Mouse (Mus musculus) embryonic facial prominence, embryonic 12.5 days (tissue): Measurements from ENCODE around the gene Zdhhc5. TPM values are rescaled to one million over a fixed set of nuclear protein-coding genes. Genes with fewer than 3 reads are reported as not detected.
A peak's percentile ranks its signal among the peaks of the same experiment; 100 is the strongest.

ENCODE experiments used
- ATAC-seq: fragments of 200-750 bp; cut with Nextera tagmentation; 2 replicates; pipeline ENCODE4 v1.8.0; 2017; ENCODE audit not compliant: insufficient number of reproducible peaks, insufficient read depth, low FRiP score, low TSS enrichment
- H3K27ac ChIP-seq: fragments of 300-500 bp; sonication (generic); 2 replicates; pipeline ENCODE4 v1.5.1; 2016; ENCODE audit warnings: mild to moderate bottlenecking
- H3K27me3 ChIP-seq: fragments of 300-500 bp; sonication (generic); 2 replicates; pipeline ENCODE4 v1.6.1; 2016; ENCODE audit warnings: mild to moderate bottlenecking, moderate library complexity
- H3K36me3 ChIP-seq: fragments of 300-500 bp; sonication (generic); 2 replicates; pipeline ENCODE4 v1.6.1; 2016; ENCODE audit warnings: mild to moderate bottlenecking
- H3K4me1 ChIP-seq: fragments of 300-500 bp; sonication (generic); 2 replicates; pipeline ENCODE4 v1.6.1; 2016
- H3K4me2 ChIP-seq: fragments of 300-500 bp; sonication (generic); replicated peaks from 2 replicates; pipeline ENCODE4 v1.6.1; 2016; ENCODE audit warnings: mild to moderate bottlenecking, moderate library complexity
- H3K4me3 ChIP-seq: fragments of 300-500 bp; sonication (generic); 2 replicates; pipeline ENCODE4 v1.5.1; 2016; ENCODE audit warnings: mild to moderate bottlenecking
- H3K9ac ChIP-seq: fragments of 300-500 bp; sonication (generic); 2 replicates; pipeline ENCODE4 v1.6.1; 2016; ENCODE audit warnings: mild to moderate bottlenecking, moderate library complexity
- H3K9me3 ChIP-seq: fragments of 300-500 bp; sonication (generic); 2 replicates; pipeline ENCODE4 v1.6.1; 2016; ENCODE audit warnings: mild to moderate bottlenecking, moderate library complexity
- WGBS: fragments of 180-500 bp; shearing (Covaris S2); methylation state at CpG from one replicate; pipeline ENCODE4 v1.1.7; 2016; 5-methylcytosine and 5-hydroxymethylcytosine counted together
- polyA plus RNA-seq: library from polyadenylated mRNA; unstranded; fragments of >200 nt; fragmentation: Nextera tagmentation; extraction: Ambion mirVana; gene quantifications from 2 replicates; pipeline ENCODE4 v1.2.1, GENCODE M21; 2016

The Zdhhc5 gene
- 31.2 and 33.9 TPM in 2 replicates for polyA plus RNA-seq

DNA sequence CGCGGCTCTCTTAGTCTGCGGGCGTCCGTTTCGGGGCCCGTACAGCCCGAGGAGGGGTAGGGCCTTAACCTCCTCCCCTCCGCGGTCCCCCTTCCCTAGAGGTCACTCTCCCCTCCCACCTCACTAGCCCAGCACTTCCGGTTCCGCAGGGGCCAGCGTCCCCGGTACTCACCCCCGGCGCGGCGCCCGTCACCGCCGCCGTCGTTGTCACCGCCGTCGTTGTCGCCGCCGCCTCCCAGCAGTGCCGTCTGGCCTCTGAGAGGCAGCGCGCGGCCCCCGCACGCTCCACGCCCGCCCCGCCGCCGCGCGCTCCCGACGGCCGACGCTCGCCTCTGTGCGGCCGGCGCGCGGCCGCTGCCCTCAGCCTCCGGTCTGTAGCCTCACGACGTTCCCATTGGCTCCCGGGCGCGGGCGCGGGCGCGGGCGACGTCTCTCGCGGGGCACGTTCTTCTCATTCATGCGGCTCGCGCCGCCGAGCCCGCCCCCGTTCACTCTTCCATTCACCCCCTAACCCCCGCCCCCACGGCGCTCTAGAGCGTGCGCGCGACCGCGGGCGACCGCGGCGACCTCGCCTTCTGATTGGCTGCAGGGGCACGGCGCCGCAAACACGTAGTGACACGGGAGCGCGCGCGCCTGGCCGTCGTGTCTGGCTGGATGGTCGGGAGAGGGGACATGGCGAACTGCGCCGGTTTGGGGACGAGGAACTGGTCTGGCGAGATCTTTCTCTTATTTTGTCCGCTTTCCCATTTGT is at the start of gene Zdhhc5:
Gene Zdhhc5 (minus strand): TSS at position 370 of the 751 bp plus-strand sequence.
- H3K4me1 ChIP-seq = peaks cover 10% of the 10 kb centered on the region
- under 1% methylated on average over 106 of the region's 107 CpGs for WGBS
- no peaks in the 10 kb centered on the region for H3K27me3 ChIP-seq
- H3K36me3 ChIP-seq = peaks cover 11% of the 10 kb centered on the region
- peak within 1 kb of the TSS; percentile 96 for H3K27ac ChIP-seq
- peak within 1 kb of the TSS; percentile 96 for H3K4me3 ChIP-seq
- H3K4me2 ChIP-seq = peak within 1 kb of the TSS; percentile 75
- peak; percentile 95 for ATAC-seq
- H3K9me3 ChIP-seq = no peaks in the 10 kb centered on the region
- peak within 1 kb of the TSS; percentile 88 for H3K9ac ChIP-seq

DNA sequence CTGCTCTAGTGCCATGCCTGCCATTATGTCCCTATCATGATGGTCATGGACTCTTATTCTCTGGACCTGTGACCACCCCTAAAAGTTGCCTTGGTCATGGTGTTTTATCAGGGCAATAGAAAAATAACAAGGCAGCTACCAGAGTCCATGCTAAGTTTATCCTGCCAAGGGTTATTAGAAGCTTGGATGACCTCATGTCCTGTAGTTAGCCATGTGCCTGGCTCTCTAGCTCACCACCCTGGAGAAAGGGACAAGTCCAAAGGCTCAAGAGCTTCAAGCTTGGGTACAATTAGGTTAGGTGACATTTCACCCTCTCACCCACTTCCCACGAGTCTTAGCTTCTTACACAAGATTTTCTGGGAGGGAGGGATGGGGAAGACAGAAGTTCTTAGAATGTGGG is 47.8 kb upstream of the Zdhhc5 start:
- no peaks in the 10 kb centered on the region for H3K4me1 ChIP-seq
- no peak overlapping the region for H3K9ac ChIP-seq
- no peaks in the 10 kb centered on the region for H3K9me3 ChIP-seq
- no peak overlapping the region for H3K4me3 ChIP-seq
- WGBS = 52% methylated on average over 1 of the region's 1 CpGs
- no peak overlapping the region for H3K4me2 ChIP-seq
- ATAC-seq = no peak
- H3K36me3 ChIP-seq = no peaks in the 10 kb centered on the region
- H3K27me3 ChIP-seq = no peaks in the 10 kb centered on the region
- H3K27ac ChIP-seq = no peak overlapping the region

DNA sequence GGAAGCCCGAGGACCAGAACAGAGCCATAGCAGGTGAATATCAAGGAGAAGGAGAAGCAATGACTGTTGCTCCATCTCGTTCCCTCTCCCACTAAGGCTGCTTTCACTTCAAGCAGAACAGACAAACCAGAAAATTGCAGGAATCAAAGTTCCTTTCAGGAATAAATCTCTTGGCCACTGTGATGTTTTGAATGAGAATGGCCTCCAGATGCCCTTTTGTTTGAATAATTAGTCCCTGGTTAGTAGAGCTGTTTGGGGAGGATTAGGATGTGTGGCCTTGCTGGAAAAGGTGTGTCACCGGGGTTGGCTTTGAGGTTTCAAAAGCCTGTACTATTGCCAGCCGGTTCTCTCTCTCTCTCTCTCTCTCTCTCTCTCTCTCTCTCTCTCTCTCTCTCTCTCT is 47.3 kb upstream of the Zdhhc5 start:
- 27% methylated on average over 4 of the region's 4 CpGs for WGBS
- Histone ChIP-seq H3K9me3 (no peaks in the 10 kb centered on the region), H3K27me3 (no peaks in the 10 kb centered on the region), H3K36me3 (no peaks in the 10 kb centered on the region), H3K9ac (no peak overlapping the region), H3K4me2 (no peak overlapping the region), H3K4me1 (no peaks in the 10 kb centered on the region), H3K4me3 (no peak overlapping the region), H3K27ac (no peak overlapping the region)
- ATAC-seq = no peak

DNA sequence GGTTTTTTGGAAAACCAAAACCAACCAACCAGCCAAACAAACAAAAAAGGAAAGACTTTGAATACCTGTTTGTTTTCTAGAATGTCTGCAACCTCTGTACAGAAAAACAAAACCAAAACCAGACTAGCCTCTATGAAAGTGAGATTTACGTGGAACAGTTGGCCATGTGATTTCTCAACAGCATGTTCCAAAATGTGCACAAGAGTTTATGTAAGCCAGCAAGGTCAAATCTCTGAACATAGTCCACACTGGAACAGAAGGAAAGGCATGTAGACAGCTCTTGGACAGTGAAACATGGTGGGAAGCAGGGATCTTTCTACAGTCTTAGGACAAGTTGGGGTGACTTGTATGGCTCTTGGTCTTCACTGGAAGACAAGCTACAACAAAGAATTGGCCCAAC is 46.9 kb upstream of the Zdhhc5 start:
- no peaks in the 10 kb centered on the region for H3K36me3 ChIP-seq
- H3K27ac ChIP-seq = no peak overlapping the region
- H3K9ac ChIP-seq = no peak overlapping the region
- no peak overlapping the region for H3K4me3 ChIP-seq
- no peak overlapping the region for H3K4me2 ChIP-seq
- no peaks in the 10 kb centered on the region for H3K4me1 ChIP-seq
- H3K27me3 ChIP-seq = no peaks in the 10 kb centered on the region
- no peak for ATAC-seq
- no peaks in the 10 kb centered on the region for H3K9me3 ChIP-seq
- WGBS = 80% methylated on average over 1 of the region's 1 CpGs

DNA sequence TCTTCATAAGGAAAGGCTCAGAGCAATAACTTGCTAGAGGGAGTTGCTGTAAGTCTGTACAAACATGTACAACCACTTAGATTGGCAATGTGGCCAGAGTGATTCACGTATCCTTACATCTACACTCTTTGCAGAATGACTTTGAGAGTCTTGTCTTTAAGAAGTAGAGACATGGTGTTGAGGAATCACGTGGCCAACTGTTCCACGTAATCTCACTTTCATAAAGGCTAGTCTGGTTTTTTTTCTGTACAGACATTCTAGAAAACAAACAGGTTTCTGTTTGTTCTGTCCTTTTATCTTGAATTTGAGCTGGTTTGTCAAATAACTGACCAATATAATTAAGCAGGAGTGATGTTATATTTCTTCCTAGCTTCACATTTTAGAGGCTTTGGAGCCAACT is 46.3 kb upstream of the Zdhhc5 start:
- Histone ChIP-seq H3K4me1 (no peaks in the 10 kb centered on the region), H3K36me3 (no peaks in the 10 kb centered on the region), H3K27ac (no peak overlapping the region), H3K9me3 (no peaks in the 10 kb centered on the region), H3K4me3 (no peak overlapping the region), H3K4me2 (no peak overlapping the region), H3K9ac (no peak overlapping the region), H3K27me3 (no peaks in the 10 kb centered on the region)
- no peak for ATAC-seq
- 83% methylated on average over 3 of the region's 3 CpGs for WGBS

DNA sequence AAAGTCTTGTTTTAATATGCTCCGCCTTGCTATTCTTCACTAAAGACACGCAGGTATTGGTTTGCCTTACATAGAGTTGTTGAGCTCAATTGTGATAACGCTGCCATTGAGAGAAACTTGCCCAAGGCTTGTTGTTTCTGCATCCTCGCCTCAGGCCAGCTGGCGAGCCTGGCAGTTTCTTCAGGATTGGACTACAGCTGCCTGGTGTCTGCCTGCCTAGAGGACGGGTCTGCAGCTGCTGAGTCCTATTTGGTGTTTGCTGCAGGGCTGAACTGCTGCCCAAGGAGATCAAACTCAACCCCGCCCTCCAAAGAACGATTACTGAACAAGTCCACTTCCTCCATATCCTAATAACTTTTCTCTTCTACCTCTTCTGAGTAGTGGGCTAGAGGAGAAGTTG is 45.8 kb upstream of the Zdhhc5 start:
- Histone ChIP-seq H3K27ac (no peak overlapping the region), H3K27me3 (no peaks in the 10 kb centered on the region), H3K4me3 (no peak overlapping the region), H3K4me1 (no peaks in the 10 kb centered on the region), H3K4me2 (no peak overlapping the region), H3K9me3 (no peaks in the 10 kb centered on the region), H3K36me3 (no peaks in the 10 kb centered on the region), H3K9ac (no peak overlapping the region)
- no peak for ATAC-seq
- WGBS = 65% methylated on average over 8 of the region's 8 CpGs

DNA sequence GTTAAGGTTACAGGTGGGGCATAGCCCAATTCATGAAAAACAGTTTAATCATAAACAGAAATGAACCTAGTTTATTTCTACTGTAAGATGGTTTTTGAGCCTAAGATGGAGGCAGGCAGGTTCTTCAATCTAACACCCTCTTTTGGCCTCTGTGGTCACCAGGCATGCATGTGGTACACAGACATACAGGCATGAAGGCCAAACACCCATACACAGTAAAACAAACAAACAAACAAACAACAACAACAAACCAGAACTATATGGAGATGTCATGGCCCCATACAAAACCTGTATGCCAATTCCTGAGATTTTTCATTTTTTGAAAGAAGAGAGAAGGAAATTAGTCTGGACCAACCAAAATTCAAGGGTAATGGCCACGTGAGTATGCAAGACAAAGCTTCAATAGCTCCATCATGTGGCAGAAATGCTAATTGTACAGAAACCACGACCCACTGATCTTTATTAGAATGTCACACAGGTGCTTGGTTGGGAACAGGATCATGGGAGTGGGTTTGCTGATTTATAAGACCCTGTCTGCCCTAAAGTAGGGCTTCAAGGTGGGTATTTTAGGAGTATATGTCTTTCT is 43.7 kb upstream of the Zdhhc5 start:
- H3K4me1 ChIP-seq = no peaks in the 10 kb centered on the region
- H3K4me2 ChIP-seq = no peak overlapping the region
- H3K9ac ChIP-seq = no peak overlapping the region
- WGBS = 3% methylated on average over 2 of the region's 2 CpGs
- no peak overlapping the region for H3K27ac ChIP-seq
- H3K36me3 ChIP-seq = no peaks in the 10 kb centered on the region
- no peak for ATAC-seq
- H3K9me3 ChIP-seq = no peaks in the 10 kb centered on the region
- H3K27me3 ChIP-seq = no peaks in the 10 kb centered on the region
- no peak overlapping the region for H3K4me3 ChIP-seq

DNA sequence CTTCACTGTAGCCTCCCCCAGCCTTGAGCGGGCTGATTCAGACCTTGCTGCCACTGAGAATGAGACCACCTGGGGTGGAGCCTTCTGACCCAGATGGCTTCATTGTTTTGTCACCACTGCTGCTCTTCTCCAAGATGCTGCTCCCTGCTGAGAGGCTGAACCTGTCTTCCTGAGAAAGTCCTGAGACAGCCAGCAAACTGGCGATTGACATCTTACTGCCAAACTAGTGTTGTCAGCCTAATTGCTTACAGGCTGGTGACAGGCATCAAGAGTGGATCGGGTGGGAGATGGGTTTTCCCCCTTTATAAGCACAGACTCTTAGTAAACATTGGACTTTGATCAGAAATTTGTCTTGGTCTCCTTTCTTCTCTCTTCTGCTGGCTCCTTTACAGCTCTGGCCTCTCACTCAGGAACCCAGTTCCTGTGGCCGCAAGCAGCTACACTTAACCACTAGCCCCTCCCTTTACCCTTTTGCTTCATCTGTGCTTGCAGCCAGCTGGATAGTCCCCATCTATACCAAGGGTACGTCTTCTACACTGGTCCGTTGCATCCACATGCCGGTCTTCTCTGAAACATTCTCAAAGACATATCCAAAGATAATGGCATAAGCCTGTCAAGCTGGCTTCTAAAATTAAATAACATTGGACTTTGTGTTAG is 42.2 kb upstream of the Zdhhc5 start:
- Histone ChIP-seq H3K4me3 (no peak overlapping the region), H3K27me3 (no peaks in the 10 kb centered on the region), H3K4me2 (no peak overlapping the region), H3K27ac (no peak overlapping the region), H3K9me3 (no peaks in the 10 kb centered on the region), H3K4me1 (no peaks in the 10 kb centered on the region), H3K36me3 (no peaks in the 10 kb centered on the region), H3K9ac (no peak overlapping the region)
- 51% methylated on average over 7 of the region's 7 CpGs for WGBS
- ATAC-seq = no peak

DNA sequence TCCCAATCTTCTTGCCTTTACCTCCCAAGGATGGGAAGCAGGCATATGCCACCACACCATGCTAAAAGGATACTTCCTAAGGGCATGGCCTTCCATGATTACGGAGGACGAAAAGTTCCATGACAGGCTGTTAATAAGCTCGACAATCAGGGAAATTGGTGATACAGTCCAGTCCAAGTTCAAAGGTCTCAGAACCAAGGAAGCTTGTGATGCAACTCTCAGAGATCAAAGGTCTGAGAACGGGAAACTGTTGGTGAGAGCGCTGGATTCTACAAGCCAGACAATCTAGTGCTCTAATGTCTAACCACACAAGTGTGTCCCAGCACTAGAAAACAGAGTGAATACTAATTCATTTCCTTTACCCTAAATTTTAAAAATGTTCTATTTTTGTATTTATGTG is 41.3 kb upstream of the Zdhhc5 start:
- no peak overlapping the region for H3K27ac ChIP-seq
- H3K4me2 ChIP-seq = no peak overlapping the region
- no peak overlapping the region for H3K4me3 ChIP-seq
- ATAC-seq = no peak
- H3K27me3 ChIP-seq = no peaks in the 10 kb centered on the region
- 63% methylated on average over 5 of the region's 5 CpGs for WGBS
- H3K9me3 ChIP-seq = no peaks in the 10 kb centered on the region
- no peak overlapping the region for H3K9ac ChIP-seq
- H3K4me1 ChIP-seq = no peaks in the 10 kb centered on the region
- H3K36me3 ChIP-seq = no peaks in the 10 kb centered on the region

DNA sequence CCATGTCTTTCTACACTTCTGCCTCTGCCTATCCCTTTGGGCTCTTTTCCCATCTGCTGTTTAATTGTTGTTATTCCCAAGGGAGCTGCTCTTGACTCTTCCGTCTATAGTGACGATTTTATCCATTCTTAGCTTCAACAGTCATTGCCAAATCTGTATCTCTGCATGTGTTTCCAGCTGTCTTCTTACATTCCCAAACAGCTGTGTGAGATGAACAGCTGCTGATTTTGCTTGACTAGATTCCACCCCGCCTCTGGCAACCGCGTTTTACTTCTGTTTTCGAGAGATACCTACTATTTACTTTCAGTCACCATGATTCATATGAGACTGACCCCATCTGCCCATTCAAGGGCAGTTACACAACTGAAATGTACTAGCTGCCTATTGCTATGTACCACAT is 35.1 kb upstream of the Zdhhc5 start:
- Histone ChIP-seq H3K27me3 (no peaks in the 10 kb centered on the region), H3K4me1 (no peaks in the 10 kb centered on the region), H3K4me3 (no peak overlapping the region), H3K9me3 (no peaks in the 10 kb centered on the region), H3K27ac (no peak overlapping the region), H3K9ac (no peak overlapping the region), H3K4me2 (no peak overlapping the region), H3K36me3 (no peaks in the 10 kb centered on the region)
- WGBS = 78% methylated on average over 6 of the region's 6 CpGs
- ATAC-seq = no peak

DNA sequence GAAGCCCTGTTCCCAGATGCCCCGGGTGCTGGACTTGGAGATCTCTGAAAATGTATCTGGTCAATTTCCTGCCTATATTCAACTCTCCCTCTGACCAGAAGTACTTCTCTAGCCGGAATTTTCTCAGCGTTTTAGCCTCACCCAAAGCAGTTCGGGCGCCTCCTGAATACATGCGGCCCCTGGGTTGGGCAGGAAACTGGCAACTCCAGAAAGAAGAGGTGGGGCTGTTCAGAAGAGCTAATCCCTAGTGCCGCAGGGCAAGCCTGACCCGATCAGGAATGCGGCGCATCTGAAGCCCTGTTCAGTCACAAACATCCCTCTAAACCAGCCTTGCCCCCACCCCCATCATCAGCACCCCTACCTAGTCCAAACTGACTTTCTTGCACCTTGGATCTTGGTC is 29.1 kb upstream of the Zdhhc5 start:
- 0 out of 2 replicates have a peak, but pooled peaks have one; percentile 5 for ATAC-seq
- WGBS = under 1% methylated on average over 10 of the region's 10 CpGs
- Histone ChIP-seq H3K9ac (peak overlapping the region; percentile 53), H3K27ac (peak overlapping the region; percentile 100), H3K27me3 (no peaks in the 10 kb centered on the region), H3K4me1 (peaks cover 36% of the 10 kb centered on the region), H3K9me3 (no peaks in the 10 kb centered on the region), H3K4me2 (peak overlapping the region; percentile 97), H3K4me3 (peak overlapping the region; percentile 82), H3K36me3 (peaks cover 14% of the 10 kb centered on the region; the same call in 1 of the 2 replicates)

DNA sequence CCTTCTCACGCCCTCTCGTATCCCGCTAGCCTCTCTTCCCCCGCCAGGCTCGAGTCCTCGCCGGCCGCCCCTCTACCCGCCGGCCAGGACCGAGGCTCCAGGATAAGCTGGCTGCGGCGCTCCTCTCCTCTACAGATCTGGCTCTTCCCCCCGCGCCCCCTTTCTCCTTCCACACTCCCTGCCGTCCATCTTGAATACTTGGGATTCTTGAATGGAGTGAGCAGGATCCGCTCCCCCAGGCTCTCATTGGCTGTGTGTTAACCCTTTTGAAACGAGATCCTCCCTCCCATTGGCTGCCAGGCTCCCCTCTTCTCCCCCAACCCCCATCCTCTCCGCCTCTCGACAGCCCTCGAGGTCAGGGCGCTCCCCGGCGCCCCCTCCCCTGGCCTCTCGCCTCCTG is 28.6 kb upstream of the Zdhhc5 start, which contains the start of gene Gm19426:
Gene Gm19426 (minus strand): TSS at position 95 of the 400 bp plus-strand sequence.
- peak within 1 kb of the TSS; percentile 82 for H3K4me3 ChIP-seq
- H3K9me3 ChIP-seq = no peaks in the 10 kb centered on the region
- peak within 1 kb of the TSS; percentile 98 for H3K9ac ChIP-seq
- peak; percentile 89 for ATAC-seq
- peaks cover 14% of the 10 kb centered on the region; the same call in 1 of the 2 replicates for H3K36me3 ChIP-seq
- H3K4me1 ChIP-seq = peaks cover 42% of the 10 kb centered on the region
- no peaks in the 10 kb centered on the region for H3K27me3 ChIP-seq
- H3K4me2 ChIP-seq = peak within 1 kb of the TSS; percentile 97
- WGBS = 1% methylated on average over 25 of the region's 25 CpGs
- peak within 1 kb of the TSS; percentile 100 for H3K27ac ChIP-seq
